Mouse (Mus musculus) limb, embryonic 11.5 days (tissue): ENCODE data around the gene Cd300lb. TPM values are rescaled to one million over a fixed set of nuclear protein-coding genes. Genes with fewer than 3 reads are reported as not detected.

Experiments
- ATAC-seq: fragments of 200-750 bp; cut with Nextera tagmentation; 2 replicates; pipeline ENCODE4 v1.8.0; 2017; ENCODE audit warnings: low read depth; ENCODE audit not compliant: insufficient number of reproducible peaks, low FRiP score, low TSS enrichment
- DNase-seq: peaks from one replicate; pipeline ENCODE4 v3.0.0-alpha.2; 2015; ENCODE audit warnings: low spot score
- H3K27ac ChIP-seq: fragments of 300-500 bp; sonication (generic); replicated peaks from 2 replicates; pipeline ENCODE4 v1.5.1; 2014; ENCODE audit warnings: low read depth, mild to moderate bottlenecking, low read length
- H3K27me3 ChIP-seq: fragments of 300-500 bp; sonication (generic); 2 replicates; pipeline ENCODE4 v1.6.1; 2014; ENCODE audit warnings: mild to moderate bottlenecking, low read length, mixed read lengths; ENCODE audit not compliant: control insufficient read depth, insufficient read depth
- H3K36me3 ChIP-seq: fragments of 300-500 bp; sonication (generic); 2 replicates; pipeline ENCODE4 v1.6.1; 2014; ENCODE audit warnings: mild to moderate bottlenecking, low read length, moderate library complexity, mixed read lengths; ENCODE audit not compliant: control insufficient read depth, insufficient read depth
- H3K4me1 ChIP-seq: fragments of 300-500 bp; sonication (generic); 2 replicates; pipeline ENCODE4 v1.6.1; 2014; ENCODE audit warnings: low read length, mixed read lengths; ENCODE audit not compliant: control insufficient read depth, insufficient read depth
- H3K4me2 ChIP-seq: fragments of 300-500 bp; sonication (generic); 2 replicates; pipeline ENCODE4 v1.6.1; 2014; ENCODE audit warnings: low read depth, mild to moderate bottlenecking, moderate library complexity; ENCODE audit not compliant: severe bottlenecking
- H3K4me3 ChIP-seq: fragments of 300-500 bp; sonication (generic); 2 replicates; pipeline ENCODE4 v1.5.1; 2014; ENCODE audit warnings: low read depth, low read length
- H3K9ac ChIP-seq: fragments of 300-500 bp; sonication (generic); 2 replicates; pipeline ENCODE4 v1.6.1; 2014; ENCODE audit warnings: mild to moderate bottlenecking, low read length
- H3K9me3 ChIP-seq: fragments of 300-500 bp; sonication (generic); 2 replicates; pipeline ENCODE4 v1.6.1; 2016; ENCODE audit warnings: low read length; ENCODE audit not compliant: control insufficient read depth
- WGBS: fragments of 180-500 bp; shearing (Covaris S2); extraction: QIAGEN DNeasy Blood & Tissue Kit; methylation state at CpG from one replicate; pipeline ENCODE4 v1.1.7; 2014; 5-methylcytosine and 5-hydroxymethylcytosine counted together
- polyA plus RNA-seq: library from polyadenylated mRNA; unstranded; fragments of >200 nt; fragmentation: Nextera tagmentation; extraction: Ambion mirVana; gene quantifications from 2 replicates; pipeline ENCODE4 v1.2.1, GENCODE M21; 2014

The Cd300lb gene
- polyA plus RNA-seq, 1 experiment from 2014 or later, result not detected

- Histone ChIP-seq H3K9ac (no peak overlapping the region), H3K36me3 (no peaks in the 10 kb centered on the region), H3K27me3 (no peaks in the 10 kb centered on the region), H3K4me3 (no peak overlapping the region), H3K27ac (no peak overlapping the region), H3K4me2 (no peak overlapping the region), H3K9me3 (no peaks in the 10 kb centered on the region), H3K4me1 (no peaks in the 10 kb centered on the region)
- ATAC-seq, result no peak
- 50% methylated on average over 1 of the region's 1 CpGs for WGBS
- DNase-seq, result no peak
Observed at GRCm38 (mm10) chr11:114898026-114898425, 36.2 kb downstream of the Cd300lb start.

- Histone ChIP-seq H3K27me3 (no peaks in the 10 kb centered on the region), H3K9me3 (no peaks in the 10 kb centered on the region), H3K4me3 (no peak overlapping the region), H3K4me1 (no peaks in the 10 kb centered on the region), H3K27ac (no peak overlapping the region), H3K4me2 (no peak overlapping the region), H3K36me3 (no peaks in the 10 kb centered on the region), H3K9ac (no peak overlapping the region)
- 89% methylated on average over 3 of the region's 3 CpGs for WGBS
- ATAC-seq, result no peak
- no peak for DNase-seq
Observed at GRCm38 (mm10) chr11:114896085-114896484, 38.1 kb downstream of the Cd300lb start.

GRCm38 (mm10) chr11:114890542-114890941, 43.6 kb downstream of the Cd300lb start:
- H3K4me3 ChIP-seq, result no peak overlapping the region
- no peak for DNase-seq
- 74% methylated on average over 5 of the region's 5 CpGs for WGBS

GRCm38 (mm10) chr11:114889991-114890518, 44.1 kb downstream of the Cd300lb start, which contains the start of gene Cd300a:
Cd300a (plus strand) TSS chr11:114890041.
- Histone ChIP-seq H3K36me3 (no peaks in the 10 kb centered on the region), H3K27me3 (no peaks in the 10 kb centered on the region), H3K9ac (no peak within 1 kb of the TSS), H3K4me2 (no peak within 1 kb of the TSS), H3K9me3 (no peaks in the 10 kb centered on the region), H3K4me3 (no peak within 1 kb of the TSS), H3K4me1 (no peaks in the 10 kb centered on the region; the same call in 1 of the 2 replicates), H3K27ac (no peak within 1 kb of the TSS)
- no peak for ATAC-seq
- 81% methylated on average over 18 of the region's 18 CpGs for WGBS
- DNase-seq, result no peak

More at GRCm38 (mm10) chr11:114890542-114890941, 43.6 kb downstream of the Cd300lb start:
- no peak overlapping the region for H3K9ac ChIP-seq
- H3K36me3 ChIP-seq, result no peaks in the 10 kb centered on the region
- no peak for ATAC-seq
- no peaks in the 10 kb centered on the region for H3K27me3 ChIP-seq
- no peaks in the 10 kb centered on the region for H3K9me3 ChIP-seq
- H3K27ac ChIP-seq, result no peak overlapping the region
- no peaks in the 10 kb centered on the region; the same call in 1 of the 2 replicates for H3K4me1 ChIP-seq
- no peak overlapping the region for H3K4me2 ChIP-seq

GRCm38 (mm10) chr11:114884380-114885100, 49.6 kb downstream of the Cd300lb start:
- Histone ChIP-seq H3K9ac (no peak overlapping the region), H3K36me3 (no peaks in the 10 kb centered on the region), H3K27ac (no peak overlapping the region), H3K9me3 (no peaks in the 10 kb centered on the region), H3K4me2 (no peak overlapping the region), H3K4me3 (no peak overlapping the region), H3K27me3 (no peaks in the 10 kb centered on the region), H3K4me1 (no peaks in the 10 kb centered on the region; the same call in 1 of the 2 replicates)
- no peak for DNase-seq
- WGBS, result 91% methylated on average over 4 of the region's 4 CpGs
- ATAC-seq, result no peak

GRCm38 (mm10) chr11:114883251-114883789, 50.9 kb downstream of the Cd300lb start:
- Histone ChIP-seq H3K9ac (no peak overlapping the region), H3K27me3 (no peaks in the 10 kb centered on the region), H3K4me1 (no peaks in the 10 kb centered on the region; the same call in 1 of the 2 replicates), H3K9me3 (no peaks in the 10 kb centered on the region), H3K36me3 (no peaks in the 10 kb centered on the region), H3K4me3 (no peak overlapping the region), H3K27ac (no peak overlapping the region), H3K4me2 (no peak overlapping the region)
- ATAC-seq, result no peak
- DNase-seq, result no peak
- 84% methylated on average over 4 of the region's 4 CpGs for WGBS

GRCm38 (mm10) chr11:114880589-114880988, 53.6 kb downstream of the Cd300lb start:
- H3K9ac ChIP-seq, result no peak overlapping the region
- ATAC-seq (no peak), DNase-seq (peak; percentile 68)
- no peak overlapping the region for H3K27ac ChIP-seq
- H3K9me3 ChIP-seq, result no peaks in the 10 kb centered on the region
- H3K4me1 ChIP-seq, result peaks cover 5% of the 10 kb centered on the region
- H3K4me3 ChIP-seq, result no peak overlapping the region
- 0% methylated on average over 1 of the region's 1 CpGs for WGBS
- H3K27me3 ChIP-seq, result no peaks in the 10 kb centered on the region
- H3K4me2 ChIP-seq, result no peak overlapping the region
- H3K36me3 ChIP-seq, result no peaks in the 10 kb centered on the region

- DNase-seq (no peak), ATAC-seq (no peak)
- Histone ChIP-seq H3K27ac (no peak overlapping the region), H3K4me2 (no peak overlapping the region), H3K27me3 (no peaks in the 10 kb centered on the region), H3K4me1 (peaks cover 9% of the 10 kb centered on the region), H3K9ac (no peak overlapping the region), H3K36me3 (no peaks in the 10 kb centered on the region), H3K4me3 (no peak overlapping the region), H3K9me3 (no peaks in the 10 kb centered on the region)
Observed at GRCm38 (mm10) chr11:114880185-114880584, 54.0 kb downstream of the Cd300lb start.
